Mouse (Mus musculus) lung, embryonic 14.5 days (tissue): ENCODE data around the gene Crocc. TPM values are rescaled to one million over a fixed set of nuclear protein-coding genes. Genes with fewer than 3 reads are reported as not detected.

Source experiments
- ATAC-seq: fragments of 200-750 bp; cut with Nextera tagmentation; 2 replicates; pipeline ENCODE4 v1.8.0; 2017; ENCODE audit warnings: mild to moderate bottlenecking, moderate TSS enrichment, moderate library complexity; ENCODE audit not compliant: insufficient read depth
- DNase-seq: peaks from one replicate; pipeline ENCODE4 v3.0.0-alpha.2; 2015
- H3K27ac ChIP-seq: fragments of 300-500 bp; sonication (generic); 2 replicates; pipeline ENCODE4 v1.5.1; 2014; ENCODE audit warnings: low read depth, mild to moderate bottlenecking, moderate library complexity
- H3K27me3 ChIP-seq: fragments of 300-500 bp; sonication (generic); 2 replicates; pipeline ENCODE4 v1.6.1; 2014; ENCODE audit warnings: low read length, control low read depth; ENCODE audit not compliant: insufficient read depth
- H3K36me3 ChIP-seq: fragments of 300-500 bp; sonication (generic); 2 replicates; pipeline ENCODE4 v1.6.1; 2014; ENCODE audit warnings: control low read depth; ENCODE audit not compliant: insufficient read depth
- H3K4me1 ChIP-seq: fragments of 300-500 bp; sonication (generic); 2 replicates; pipeline ENCODE4 v1.6.1; 2014; ENCODE audit warnings: antibody characterized with exemption, control low read depth; ENCODE audit not compliant: insufficient read depth
- H3K4me2 ChIP-seq: fragments of 300-500 bp; sonication (generic); 2 replicates; pipeline ENCODE4 v1.6.1; 2014; ENCODE audit warnings: mild to moderate bottlenecking
- H3K4me3 ChIP-seq: fragments of 300-500 bp; sonication (generic); 2 replicates; pipeline ENCODE4 v1.5.1; 2014; ENCODE audit warnings: low read depth, low read length
- H3K9ac ChIP-seq: fragments of 300-500 bp; sonication (generic); 2 replicates; pipeline ENCODE4 v1.6.1; 2014
- H3K9me3 ChIP-seq: fragments of 300-500 bp; sonication (generic); 2 replicates; pipeline ENCODE4 v1.6.1; 2016; ENCODE audit warnings: low read depth, low read length, control low read depth
- CTCF ChIP-seq: IDR thresholded peaks from 2 replicates; pipeline ENCODE4 v1.5.1; 2016; ENCODE audit warnings: antibody characterized with exemption, low read depth
- WGBS: fragments of 180-500 bp; shearing (Covaris S2); extraction: QIAGEN DNeasy Blood & Tissue Kit; methylation state at CpG from one replicate; pipeline ENCODE4 v1.1.7; 2014; 5-methylcytosine and 5-hydroxymethylcytosine counted together
- polyA plus RNA-seq: library from polyadenylated mRNA; unstranded; fragments of >200 nt; fragmentation: Nextera tagmentation; extraction: Ambion mirVana; gene quantifications from 2 replicates; pipeline ENCODE4 v1.2.1, GENCODE M21; 2014

The Crocc gene
- polyA plus RNA-seq, 1 experiment from 2014 or later = 9.8 TPM

DNA sequence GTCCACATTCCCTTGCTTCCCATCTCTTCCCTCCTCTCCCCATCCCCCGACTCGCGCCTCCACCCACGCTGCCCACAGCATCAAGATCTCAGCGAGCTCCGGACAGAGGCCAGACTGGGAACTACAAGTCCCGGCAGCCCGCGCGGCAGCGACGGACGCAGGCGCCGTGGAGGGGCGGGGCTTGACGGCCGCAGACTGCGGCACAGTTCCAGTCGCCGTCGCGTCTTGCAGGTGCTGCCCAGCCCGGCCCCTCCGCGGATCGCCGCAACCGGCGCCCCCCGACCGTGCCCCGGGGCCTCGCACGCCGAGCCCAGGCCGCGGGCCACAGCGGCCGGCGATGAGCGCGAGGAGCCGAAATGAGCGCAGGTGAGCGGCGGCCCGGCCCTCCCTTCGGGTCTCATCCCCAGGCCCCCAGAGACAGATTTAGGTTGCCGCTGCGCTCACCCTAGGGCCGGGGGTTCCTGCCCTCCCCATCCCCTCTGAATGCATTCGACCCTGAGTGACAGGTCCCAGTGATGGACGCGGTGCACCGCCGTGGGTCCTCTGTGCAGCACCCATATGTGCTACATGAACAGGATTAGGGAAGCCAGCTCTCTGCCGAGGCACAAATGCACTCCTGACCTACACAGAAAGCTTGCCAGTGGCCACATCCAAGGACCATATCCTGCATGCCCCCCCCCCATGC is 73.5 kb downstream of the Crocc start, which contains the start of gene Atp13a2:
TSS of gene Atp13a2 (plus strand) at position 163 of the 685 bp plus-strand sequence.
- Histone ChIP-seq H3K9ac (peak within 1 kb of the TSS; percentile 75), H3K27ac (no peak within 1 kb of the TSS), H3K9me3 (no peaks in the 10 kb centered on the region), H3K4me1 (peaks cover 5% of the 10 kb centered on the region), H3K4me3 (peak within 1 kb of the TSS; percentile 94), H3K27me3 (no peaks in the 10 kb centered on the region), H3K36me3 (no peaks in the 10 kb centered on the region), H3K4me2 (peak within 1 kb of the TSS; percentile 88)
- ATAC-seq (peak; percentile 85), DNase-seq (peak; percentile 93)
- peak; percentile 35 for TF ChIP-seq CTCF
- under 1% methylated on average over 58 of the region's 58 CpGs for WGBS

DNA sequence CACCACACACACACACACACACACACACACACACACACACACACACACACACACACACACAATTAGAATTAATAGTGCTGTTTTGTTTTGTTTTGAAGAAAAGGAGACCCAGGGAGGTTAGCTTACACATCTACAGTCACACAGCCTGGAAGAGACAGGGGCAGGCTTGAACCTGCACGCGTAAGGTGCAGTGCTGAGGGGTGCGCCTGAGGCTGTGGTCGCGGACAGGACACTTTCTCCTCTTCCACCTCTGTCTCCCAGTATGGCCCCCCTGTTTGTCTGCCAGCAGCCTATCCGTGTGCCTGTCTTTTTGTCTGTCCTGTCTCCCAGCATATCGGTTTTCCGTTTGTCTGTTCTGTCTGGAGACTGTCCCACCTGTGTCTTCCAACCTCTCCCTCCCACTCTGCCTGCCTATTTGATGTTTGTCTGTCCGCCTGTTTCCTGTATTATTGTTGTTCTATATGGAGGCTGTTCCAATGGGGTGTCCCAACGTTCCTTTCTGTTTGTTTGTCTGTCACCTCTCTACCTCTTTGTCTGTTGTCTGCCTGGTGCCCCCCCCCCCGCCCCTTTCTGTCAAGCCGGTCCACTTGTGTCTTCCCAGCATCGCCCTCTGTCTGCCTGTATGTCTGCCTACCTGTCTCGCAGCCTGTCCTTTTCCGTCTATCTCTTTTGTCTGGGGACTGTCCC is 74.2 kb downstream of the Crocc start:
- no peaks in the 10 kb centered on the region for H3K36me3 ChIP-seq
- no peak for TF ChIP-seq CTCF
- ATAC-seq = no peak
- peak overlapping the region; percentile 88 for H3K4me2 ChIP-seq
- no peaks in the 10 kb centered on the region for H3K9me3 ChIP-seq
- H3K27ac ChIP-seq = no peak overlapping the region
- 25% methylated on average over 15 of the region's 15 CpGs for WGBS
- H3K27me3 ChIP-seq = no peaks in the 10 kb centered on the region
- H3K9ac ChIP-seq = peak overlapping the region; percentile 75
- peaks cover 5% of the 10 kb centered on the region for H3K4me1 ChIP-seq
- H3K4me3 ChIP-seq = peak overlapping the region; percentile 94
- DNase-seq = no peak

DNA sequence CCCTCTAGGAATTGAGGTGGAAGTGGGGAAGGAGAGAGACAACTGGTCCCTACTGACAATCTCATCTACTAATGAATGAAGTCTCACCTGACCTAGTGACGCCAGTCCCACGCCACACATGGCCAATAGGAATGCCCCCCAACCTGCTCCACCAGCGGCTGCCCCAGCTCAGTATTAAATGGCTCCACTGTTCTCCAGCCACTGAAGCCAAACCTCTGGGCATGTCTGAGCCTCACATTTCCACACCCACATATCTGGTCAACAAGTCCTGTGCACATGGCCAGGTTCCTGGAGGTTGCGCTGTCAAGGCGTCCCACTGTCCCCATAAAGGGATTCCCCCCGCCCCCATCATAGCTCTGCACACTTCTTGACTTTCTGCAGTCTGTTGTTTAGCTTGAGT is 75.8 kb downstream of the Crocc start:
- DNase-seq (no peak), ATAC-seq (no peak)
- Histone ChIP-seq H3K9ac (no peak overlapping the region), H3K9me3 (no peaks in the 10 kb centered on the region), H3K4me2 (no peak overlapping the region), H3K27ac (no peak overlapping the region), H3K27me3 (no peaks in the 10 kb centered on the region), H3K4me3 (no peak overlapping the region), H3K4me1 (peaks cover 5% of the 10 kb centered on the region), H3K36me3 (peaks cover 9% of the 10 kb centered on the region)
- 85% methylated on average over 6 of the region's 6 CpGs for WGBS
- no peak for TF ChIP-seq CTCF

DNA sequence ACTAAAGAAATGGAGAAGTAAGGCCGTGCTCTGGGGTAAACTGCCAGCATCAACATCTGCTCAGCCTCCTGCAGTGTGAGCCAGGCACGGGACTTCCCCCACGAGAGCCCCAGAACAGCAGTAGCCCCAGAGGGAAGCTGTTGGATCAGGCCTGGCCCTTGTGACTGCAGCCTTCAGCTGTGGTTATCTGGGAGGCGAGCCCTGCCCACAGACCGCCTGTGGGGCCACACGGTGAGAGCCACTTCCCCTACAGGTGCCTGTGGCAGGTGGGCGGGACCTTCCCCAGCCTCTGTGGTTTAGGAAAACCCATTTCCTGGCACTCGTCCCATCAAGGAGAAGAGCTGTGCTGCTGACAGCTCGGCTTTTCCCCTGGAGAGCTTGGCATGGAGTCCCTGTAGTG is 76.9 kb downstream of the Crocc start:
- peak; percentile 78 for DNase-seq
- Histone ChIP-seq H3K9ac (no peak overlapping the region), H3K9me3 (no peaks in the 10 kb centered on the region), H3K4me1 (peaks cover 5% of the 10 kb centered on the region), H3K27me3 (no peaks in the 10 kb centered on the region), H3K4me3 (no peak overlapping the region), H3K36me3 (peaks cover 18% of the 10 kb centered on the region), H3K27ac (peak overlapping the region; percentile 44; the same call in 1 of the 2 replicates), H3K4me2 (no peak overlapping the region)
- ATAC-seq = peak; percentile 36; the same call in 1 of the 2 replicates
- WGBS = 5% methylated on average over 9 of the region's 9 CpGs
- TF ChIP-seq CTCF = no peak

DNA sequence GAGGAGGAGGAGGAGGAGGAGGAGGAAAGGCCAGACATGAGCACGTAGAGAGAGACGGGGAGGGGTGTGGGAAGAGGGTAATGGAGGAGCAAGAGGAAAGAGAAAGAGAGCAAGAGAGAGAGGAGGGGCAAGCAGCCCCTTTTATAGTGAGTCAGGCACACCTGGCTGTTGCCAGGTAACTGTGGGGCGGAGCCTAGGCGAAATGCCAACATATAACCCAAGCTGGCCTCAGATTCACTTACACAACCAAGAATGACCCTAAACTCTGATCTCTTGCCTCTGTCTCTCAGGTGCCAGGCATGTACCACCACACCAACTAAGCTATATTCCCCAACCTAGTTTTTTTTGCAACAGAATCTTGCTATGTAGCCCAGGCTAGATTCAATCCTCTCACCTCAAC is 77.5 kb downstream of the Crocc start:
- ATAC-seq (no peak), DNase-seq (peak; percentile 34)
- no peak overlapping the region for H3K4me2 ChIP-seq
- peak overlapping the region; percentile 44; the same call in 1 of the 2 replicates for H3K27ac ChIP-seq
- WGBS = 52% methylated on average over 4 of the region's 4 CpGs
- H3K36me3 ChIP-seq = peaks cover 24% of the 10 kb centered on the region
- peaks cover 5% of the 10 kb centered on the region; the same call in 1 of the 2 replicates for H3K4me1 ChIP-seq
- no peak overlapping the region for H3K9ac ChIP-seq
- no peak for TF ChIP-seq CTCF
- no peak overlapping the region for H3K4me3 ChIP-seq
- no peaks in the 10 kb centered on the region for H3K27me3 ChIP-seq
- H3K9me3 ChIP-seq = no peaks in the 10 kb centered on the region

DNA sequence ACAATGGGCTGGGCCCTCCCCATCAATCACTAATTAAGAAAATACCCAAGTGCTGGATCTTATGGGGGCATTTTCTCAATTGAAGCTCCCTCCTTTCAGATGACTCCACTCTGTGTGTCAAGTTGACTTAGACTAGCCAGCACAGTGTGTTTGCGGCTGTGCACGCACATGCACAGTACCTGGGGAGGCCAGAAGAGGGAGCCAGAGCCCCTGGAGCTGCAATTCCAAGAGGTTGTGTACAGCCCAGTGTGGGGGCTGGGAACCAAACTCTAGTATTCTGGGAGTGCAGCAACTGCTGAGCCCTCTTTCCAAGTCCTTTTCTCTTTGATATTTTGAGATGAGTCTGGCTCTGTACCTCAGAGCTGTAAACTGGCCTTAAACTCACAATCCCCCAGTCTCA is 78.7 kb downstream of the Crocc start:
- DNase-seq = no peak
- Histone ChIP-seq H3K4me2 (no peak overlapping the region), H3K36me3 (peaks cover 33% of the 10 kb centered on the region), H3K9me3 (no peaks in the 10 kb centered on the region), H3K4me1 (no peaks in the 10 kb centered on the region), H3K27ac (no peak overlapping the region), H3K27me3 (no peaks in the 10 kb centered on the region), H3K4me3 (no peak overlapping the region), H3K9ac (no peak overlapping the region)
- peak; percentile 46 for TF ChIP-seq CTCF
- whole genome bisulfite sequencing = 83% methylated on average over 2 of the region's 2 CpGs
- ATAC-seq = no peak

- no peaks in the 10 kb centered on the region for H3K27me3 ChIP-seq
- H3K4me3 ChIP-seq = no peak overlapping the region
- no peak overlapping the region for H3K9ac ChIP-seq
- H3K4me1 ChIP-seq = no peaks in the 10 kb centered on the region
- WGBS = 83% methylated on average over 14 of the region's 14 CpGs
- H3K27ac ChIP-seq = no peak overlapping the region
- DNase-seq (no peak), ATAC-seq (no peak)
- H3K9me3 ChIP-seq = no peaks in the 10 kb centered on the region
- no peak overlapping the region for H3K4me2 ChIP-seq
- TF ChIP-seq CTCF = no peak
- H3K36me3 ChIP-seq = peaks cover 65% of the 10 kb centered on the region
Measured at GRCm38 (mm10) chr4:140977886-140978692, 82.3 kb downstream of the Crocc start.
